Mouse (Mus musculus) myocyte (in vitro differentiated cells): ENCODE measurements at regions not wholly inside any gene's neighbourhood (a gene's known extent, or its start where the extent isn't known, plus 50 kb on each side); places are given as distances from the start of the nearest gene placed in this dataset.

Experiments
- CEBPB ChIP-seq: IDR thresholded peaks from 2 replicates; pipeline ENCODE4 v1.6.1; 2011; ENCODE audit warnings: mild to moderate bottlenecking, moderate library complexity; ENCODE audit not compliant: poor library complexity, insufficient read depth, severe bottlenecking
- E2F4 ChIP-seq: IDR thresholded peaks from one replicate; pipeline ENCODE4 v1.6.1; 2011; ENCODE audit warnings: mild to moderate bottlenecking, control low read depth, moderate library complexity; ENCODE audit not compliant: insufficient read depth
- MAX ChIP-seq: IDR thresholded peaks from one replicate; pipeline ENCODE4 v1.6.1; 2011; ENCODE audit warnings: low read depth, mild to moderate bottlenecking, control low read depth
- POLR2A ChIP-seq: IDR thresholded peaks from one replicate; pipeline ENCODE4 v1.6.1; 2011; ENCODE audit warnings: low read depth, mild to moderate bottlenecking, control low read depth, moderate library complexity; ENCODE audit not compliant: insufficient read length
- POLR2AphosphoS2 ChIP-seq: IDR thresholded peaks from one replicate; pipeline ENCODE4 v1.6.1; 2011; ENCODE audit warnings: low read depth, control low read depth; ENCODE audit not compliant: insufficient read length
- SRF ChIP-seq: IDR thresholded peaks from one replicate; pipeline ENCODE4 v1.6.1; 2011; ENCODE audit warnings: low read depth; ENCODE audit not compliant: control insufficient read depth, insufficient read length
- TCF12 ChIP-seq: IDR thresholded peaks from one replicate; pipeline ENCODE4 v1.6.1; 2011; ENCODE audit warnings: mild to moderate bottlenecking, control low read depth; ENCODE audit not compliant: poor library complexity, insufficient read depth, severe bottlenecking
- TCF3 ChIP-seq: IDR thresholded peaks from one replicate; pipeline ENCODE4 v1.6.1; 2011; ENCODE audit warnings: low read depth, control low read depth; ENCODE audit not compliant: insufficient read length
- USF1 ChIP-seq: IDR thresholded peaks from one replicate; pipeline ENCODE4 v1.6.1; 2011; ENCODE audit warnings: low read depth, mild to moderate bottlenecking, control low read depth, moderate library complexity

GRCm38 (mm10) chr3:113960080-113960479 lies 70.3 kb upstream of the Col11a1 start:
- TF ChIP-seq POLR2A = no peak
- no peak for TF ChIP-seq MAX
- TF ChIP-seq USF1 = no peak
- no peak for TF ChIP-seq E2F4
- TF ChIP-seq TCF3 = no peak
- TF ChIP-seq POLR2AphosphoS2 = no peak
- TF ChIP-seq CEBPB = no peak
- TF ChIP-seq SRF = no peak
- no peak for TF ChIP-seq TCF12
